Mouse (Mus musculus) heart, embryonic 10.5 days (tissue): ENCODE results near the gene Dlx6. TPM values are rescaled to one million over a fixed set of nuclear protein-coding genes. Genes with fewer than 3 reads are reported as not detected.

Experiments used
- DNase-seq: peaks from one replicate; pipeline ENCODE4 v3.0.0-alpha.2; 2017; ENCODE audit warnings: low spot score
- H3K27ac ChIP-seq: fragments of 300-500 bp; sonication (generic); 2 replicates; pipeline ENCODE4 v1.5.1; 2016; ENCODE audit warnings: mild to moderate bottlenecking
- H3K27me3 ChIP-seq: fragments of 300-500 bp; sonication (generic); 2 replicates; pipeline ENCODE4 v1.6.1; 2016; ENCODE audit warnings: mild to moderate bottlenecking; ENCODE audit not compliant: poor library complexity, insufficient read depth, severe bottlenecking
- H3K36me3 ChIP-seq: fragments of 300-500 bp; sonication (generic); 2 replicates; pipeline ENCODE4 v1.6.1; 2016; ENCODE audit warnings: mild to moderate bottlenecking, moderate library complexity
- H3K4me1 ChIP-seq: fragments of 300-500 bp; sonication (generic); 2 replicates; pipeline ENCODE4 v1.6.1; 2016; ENCODE audit warnings: mild to moderate bottlenecking
- H3K4me3 ChIP-seq: fragments of 300-500 bp; sonication (generic); 2 replicates; pipeline ENCODE4 v1.5.1; 2016; ENCODE audit warnings: mild to moderate bottlenecking, moderate library complexity
- H3K9me3 ChIP-seq: fragments of 300-500 bp; sonication (generic); 2 replicates; pipeline ENCODE4 v1.6.1; 2016; ENCODE audit warnings: mild to moderate bottlenecking, moderate library complexity
- whole genome bisulfite sequencing: fragments of 180-500 bp; shearing (Covaris S2); methylation state at CpG from one replicate; pipeline ENCODE4 v1.1.7; 2016; 5-methylcytosine and 5-hydroxymethylcytosine counted together
- polyA plus RNA-seq: library from polyadenylated mRNA; unstranded; fragments of >200 nt; fragmentation: Nextera tagmentation; extraction: Ambion mirVana; gene quantifications from 2 replicates; pipeline ENCODE4 v1.2.1, GENCODE M21; 2016

Gene Dlx6
- polyA plus RNA-seq, 1 experiment from 2014 or later = 0.23 TPM

GRCm38 (mm10) chr6:6875136-6875535, 12.0 kb downstream of the Dlx6 start:
- Histone ChIP-seq H3K36me3 (no peaks in the 10 kb centered on the region), H3K9me3 (no peaks in the 10 kb centered on the region), H3K27me3 (peaks cover 100% of the 10 kb centered on the region), H3K4me1 (peaks cover 23% of the 10 kb centered on the region), H3K4me3 (peak overlapping the region; percentile 25; the same call in 1 of the 2 replicates), H3K27ac (no peak overlapping the region)
- no peak for DNase-seq
- under 1% methylated on average over 11 of the region's 11 CpGs for WGBS

GRCm38 (mm10) chr6:6875676-6876075, 12.5 kb downstream of the Dlx6 start:
- 2% methylated on average over 9 of the region's 9 CpGs for WGBS
- Histone ChIP-seq H3K36me3 (no peaks in the 10 kb centered on the region), H3K9me3 (no peaks in the 10 kb centered on the region), H3K27ac (no peak overlapping the region), H3K4me1 (peaks cover 23% of the 10 kb centered on the region), H3K4me3 (no peak overlapping the region), H3K27me3 (peaks cover 100% of the 10 kb centered on the region)
- no peak for DNase-seq

GRCm38 (mm10) chr6:6876231-6876630, 13.1 kb downstream of the Dlx6 start:
- WGBS = 7% methylated on average over 2 of the region's 2 CpGs
- Histone ChIP-seq H3K9me3 (no peaks in the 10 kb centered on the region), H3K27me3 (peaks cover 100% of the 10 kb centered on the region), H3K27ac (no peak overlapping the region), H3K36me3 (no peaks in the 10 kb centered on the region), H3K4me1 (peaks cover 28% of the 10 kb centered on the region), H3K4me3 (no peak overlapping the region)
- no peak for DNase-seq

DNA sequence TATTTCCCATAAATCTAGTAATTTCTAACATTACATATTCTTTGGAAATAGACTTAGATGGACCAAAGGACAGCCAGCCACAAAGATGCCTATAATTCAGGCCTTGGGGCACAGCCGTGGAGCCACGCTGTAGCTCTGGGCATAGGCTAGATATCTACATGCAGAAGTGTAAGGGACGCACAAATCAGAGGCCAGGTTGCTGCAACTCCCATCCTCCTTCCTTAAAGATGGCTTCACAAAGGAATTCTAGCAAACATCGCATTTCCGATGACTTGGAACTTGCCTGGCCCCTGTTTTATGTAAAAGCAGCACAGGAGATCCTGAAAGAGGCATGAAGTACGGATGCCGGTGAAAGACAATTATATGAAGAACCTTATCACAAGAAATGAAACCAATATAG, 13.6 kb downstream of the Dlx6 start:
- Histone ChIP-seq H3K27ac (no peak overlapping the region), H3K4me1 (peaks cover 31% of the 10 kb centered on the region), H3K4me3 (no peak overlapping the region), H3K36me3 (no peaks in the 10 kb centered on the region), H3K27me3 (peaks cover 100% of the 10 kb centered on the region), H3K9me3 (no peaks in the 10 kb centered on the region)
- 8% methylated on average over 7 of the region's 7 CpGs for WGBS
- DNase-seq = no peak

GRCm38 (mm10) chr6:6877346-6877910, 14.3 kb downstream of the Dlx6 start:
- Histone ChIP-seq H3K4me3 (no peak overlapping the region), H3K27ac (no peak overlapping the region)
- DNase-seq = no peak

DNA sequence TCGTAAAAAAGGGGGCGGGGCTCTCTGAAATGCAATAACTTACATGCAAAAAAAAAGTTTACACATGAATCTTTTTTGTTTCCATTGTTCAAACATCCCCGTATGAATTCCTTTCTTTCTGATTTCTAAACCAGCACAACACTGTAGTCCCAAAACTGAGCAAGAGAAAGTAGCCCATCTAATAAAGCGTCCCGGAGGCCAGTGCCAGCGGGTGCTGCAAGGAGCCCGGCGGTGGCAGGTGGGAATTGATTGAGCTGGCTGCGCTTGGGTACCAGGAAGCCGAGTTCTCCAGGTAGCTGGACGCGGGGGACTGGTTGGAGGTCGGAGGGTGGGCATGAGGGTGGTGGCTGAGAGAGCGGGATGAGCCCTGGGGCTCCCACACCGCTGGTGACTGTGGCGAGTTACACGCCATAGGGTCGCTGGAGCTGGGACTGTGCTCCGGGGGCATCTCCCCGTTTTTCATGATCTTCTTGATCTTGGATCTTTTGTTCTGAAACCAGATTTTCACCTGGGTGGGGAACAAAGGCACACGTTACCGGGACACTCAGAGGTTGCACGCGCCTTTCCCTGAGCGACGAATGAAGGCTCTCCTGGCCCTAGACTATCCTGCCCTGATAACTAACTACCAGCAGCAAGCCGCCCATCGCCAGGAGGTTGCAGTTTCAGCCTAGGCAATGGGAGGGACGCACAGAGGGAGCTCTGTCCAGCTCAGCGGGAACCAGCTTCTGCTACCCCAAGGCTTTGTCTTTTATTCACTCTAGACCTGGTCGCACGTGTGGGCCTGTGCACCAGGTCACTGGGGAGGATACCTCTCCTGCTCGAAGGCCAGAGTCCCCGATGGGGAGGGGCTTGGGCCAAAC, 15.1 kb downstream of the Dlx6 start:
- Histone ChIP-seq H3K36me3 (no peaks in the 10 kb centered on the region), H3K27ac (no peak overlapping the region), H3K4me3 (peak overlapping the region; percentile 71), H3K27me3 (peaks cover 100% of the 10 kb centered on the region), H3K4me1 (peaks cover 31% of the 10 kb centered on the region), H3K9me3 (no peaks in the 10 kb centered on the region)
- WGBS = 2% methylated on average over 34 of the region's 34 CpGs
- no peak for DNase-seq

More at GRCm38 (mm10) chr6:6877346-6877910, 14.3 kb downstream of the Dlx6 start:
- H3K4me1 ChIP-seq = peaks cover 31% of the 10 kb centered on the region
- H3K27me3 ChIP-seq = peaks cover 100% of the 10 kb centered on the region
- H3K36me3 ChIP-seq = no peaks in the 10 kb centered on the region
- no peaks in the 10 kb centered on the region for H3K9me3 ChIP-seq
- 9% methylated on average over 5 of the region's 5 CpGs for WGBS

GRCm38 (mm10) chr6:6878841-6879291, 15.7 kb downstream of the Dlx6 start:
- Histone ChIP-seq H3K4me3 (peak overlapping the region; percentile 71), H3K4me1 (peaks cover 31% of the 10 kb centered on the region)

GRCm38 (mm10) chr6:6879371-6880325, 16.5 kb downstream of the Dlx6 start:
- Histone ChIP-seq H3K27ac (no peak overlapping the region), H3K4me1 (peaks cover 23% of the 10 kb centered on the region), H3K4me3 (peak overlapping the region; percentile 71), H3K27me3 (peaks cover 95% of the 10 kb centered on the region), H3K9me3 (no peaks in the 10 kb centered on the region), H3K36me3 (no peaks in the 10 kb centered on the region)
- WGBS = under 1% methylated on average over 44 of the region's 44 CpGs
- DNase-seq = no peak

More at GRCm38 (mm10) chr6:6878841-6879291, 15.7 kb downstream of the Dlx6 start:
- Histone ChIP-seq H3K27me3 (peaks cover 100% of the 10 kb centered on the region), H3K27ac (no peak overlapping the region), H3K9me3 (no peaks in the 10 kb centered on the region), H3K36me3 (no peaks in the 10 kb centered on the region)
- DNase-seq = no peak
- whole genome bisulfite sequencing = 0% methylated on average over 14 of the region's 14 CpGs

GRCm38 (mm10) chr6:6880361-6881114, 17.4 kb downstream of the Dlx6 start:
- DNase-seq = no peak
- Histone ChIP-seq H3K9me3 (no peaks in the 10 kb centered on the region), H3K4me1 (peaks cover 18% of the 10 kb centered on the region), H3K36me3 (no peaks in the 10 kb centered on the region), H3K27ac (no peak overlapping the region), H3K27me3 (peaks cover 86% of the 10 kb centered on the region), H3K4me3 (peak overlapping the region; percentile 71)
- under 1% methylated on average over 24 of the region's 24 CpGs for WGBS

- DNase-seq = no peak
- peak overlapping the region; percentile 67; the same call in 1 of the 2 replicates for H3K27ac ChIP-seq
- H3K9me3 ChIP-seq = no peaks in the 10 kb centered on the region
- H3K4me3 ChIP-seq = peak overlapping the region; percentile 71
- H3K36me3 ChIP-seq = no peaks in the 10 kb centered on the region
- WGBS = under 1% methylated on average over 30 of the region's 30 CpGs
- H3K4me1 ChIP-seq = peaks cover 18% of the 10 kb centered on the region
- H3K27me3 ChIP-seq = peaks cover 80% of the 10 kb centered on the region
Measured at GRCm38 (mm10) chr6:6881115-6881637, 18.0 kb downstream of the Dlx6 start.

- H3K4me1 ChIP-seq = peaks cover 18% of the 10 kb centered on the region
- H3K36me3 ChIP-seq = no peaks in the 10 kb centered on the region
- H3K27me3 ChIP-seq = peaks cover 75% of the 10 kb centered on the region
- peak within 1 kb of the TSS; percentile 71 for H3K4me3 ChIP-seq
- no peaks in the 10 kb centered on the region for H3K9me3 ChIP-seq
- H3K27ac ChIP-seq = peak within 1 kb of the TSS; percentile 67; the same call in 1 of the 2 replicates
- WGBS = under 1% methylated on average over 40 of the region's 42 CpGs
- DNase-seq = peak; percentile 76
Measured at GRCm38 (mm10) chr6:6881638-6882190, 18.6 kb downstream of the Dlx6 start, which contains the start of gene Dlx5. Gene Dlx5 (minus strand): TSS chr6:6882085.
